Mouse (Mus musculus) monocyte, adult 5-6 weeks (primary cell): ENCODE results near the gene Sgcg. TPM values are rescaled to one million over a fixed set of nuclear protein-coding genes. Genes with fewer than 3 reads are reported as not detected.

ENCODE experiments used
- total RNA-seq: library from RNA; stranded (forward); fragments of 200-1000, 200-491, 200-594 nt; gene quantifications from 3 replicates; pipeline ENCODE4 v1.2.3, GENCODE M21; 2017

Sgcg gene
- total RNA-seq, 1 experiment from 2014 or later = not detected

Other genes with a start within 250 kb of the Sgcg start
- gene Tnfrsf19, start 212.0 kb downstream of the Sgcg start, total RNA-seq = 0.10 TPM in 1 of 3 replicates, not detected in the others
- 9.8 to 15.8 TPM (median 10.3 TPM) in 3 replicates for gene Sacs, start 120.0 kb downstream of the Sgcg start, total RNA-seq
- gene Arl11, start 51.3 kb upstream of the Sgcg start, total RNA-seq = 3.1 to 7.7 TPM (median 4.9 TPM) in 3 replicates
- 0.53 to 4.3 TPM (median 2.5 TPM) in 3 replicates for gene Ebpl, start 101.9 kb upstream of the Sgcg start, total RNA-seq
- 19.9 to 36.0 TPM (median 25.4 TPM) in 3 replicates for gene Kpna3, start 181.4 kb upstream of the Sgcg start, total RNA-seq